Mouse (Mus musculus): ENCODE measurements at regions not wholly inside any gene's neighbourhood (a gene's known extent, or its start where the extent isn't known, plus 50 kb on each side); places are given as distances from the start of the nearest gene placed in this dataset.

DNA sequence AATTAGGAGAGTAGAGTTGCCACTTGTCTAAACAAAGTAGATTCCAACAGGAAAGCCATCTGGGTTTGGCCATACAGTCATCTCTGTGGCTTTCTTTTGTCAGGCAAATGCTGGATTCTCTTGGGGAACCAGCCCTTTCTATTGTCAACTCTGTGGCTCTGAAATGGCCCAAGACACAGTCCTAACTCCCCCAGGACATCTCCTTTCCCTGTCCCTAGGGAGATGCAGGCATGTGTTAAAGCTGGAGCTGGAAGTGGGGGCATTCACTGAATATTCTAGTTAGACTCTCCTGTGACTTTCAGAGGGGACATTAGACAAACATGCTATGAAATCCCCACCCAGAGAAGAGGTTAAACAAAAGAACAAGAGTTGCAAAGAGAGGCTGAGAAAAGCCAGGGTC is 223.9 kb upstream of the Tbx18 start:
- ATAC-seq (replicated peaks; ENCODE audit: low FRiP score, poor library complexity, severe bottlenecking) = no peak

DNA sequence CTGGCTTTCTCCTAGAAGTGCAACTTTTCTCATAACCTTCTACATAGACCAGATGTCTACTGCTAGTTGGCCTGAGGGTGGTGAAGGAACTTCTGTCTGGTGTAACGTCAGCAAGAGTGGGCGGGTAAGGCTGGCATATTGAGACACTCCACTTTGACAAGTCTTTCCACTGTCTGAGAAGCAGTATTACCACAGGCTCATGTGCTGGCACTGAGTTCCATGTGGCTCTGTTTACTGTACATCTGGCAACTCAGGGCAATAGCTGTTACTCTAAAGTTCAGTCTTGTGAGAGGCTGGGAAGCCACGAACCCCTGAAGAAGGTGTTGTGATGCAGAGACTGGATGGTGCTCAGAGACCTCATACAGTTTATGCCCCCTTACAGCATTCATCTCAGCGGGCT is 230.7 kb upstream of the Tbx18 start:
- ATAC-seq (replicated peaks; ENCODE audit: low FRiP score, poor library complexity, severe bottlenecking) = no peak

DNA sequence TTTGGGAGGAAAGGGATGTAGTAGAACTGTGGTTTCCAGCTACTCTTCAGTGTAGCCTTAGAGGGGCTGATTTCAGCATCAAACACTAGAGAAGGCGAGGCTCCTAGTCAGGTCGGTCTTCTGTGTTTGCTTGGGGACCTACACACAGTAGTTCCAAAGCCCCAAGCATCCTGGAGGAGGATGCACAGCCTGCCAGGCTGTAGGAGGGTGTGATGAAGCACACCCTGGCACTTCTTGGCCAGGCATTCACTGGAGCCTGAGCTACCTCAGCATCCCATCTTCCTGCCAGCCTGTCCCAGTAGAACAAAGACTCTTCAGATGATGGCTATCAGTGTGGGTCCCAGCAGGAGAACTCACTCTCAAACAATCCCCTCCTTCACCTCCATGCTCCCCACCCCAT is 233.4 kb upstream of the Tbx18 start:
- ATAC-seq (replicated peaks; ENCODE audit: low FRiP score, poor library complexity, severe bottlenecking) = no peak

DNA sequence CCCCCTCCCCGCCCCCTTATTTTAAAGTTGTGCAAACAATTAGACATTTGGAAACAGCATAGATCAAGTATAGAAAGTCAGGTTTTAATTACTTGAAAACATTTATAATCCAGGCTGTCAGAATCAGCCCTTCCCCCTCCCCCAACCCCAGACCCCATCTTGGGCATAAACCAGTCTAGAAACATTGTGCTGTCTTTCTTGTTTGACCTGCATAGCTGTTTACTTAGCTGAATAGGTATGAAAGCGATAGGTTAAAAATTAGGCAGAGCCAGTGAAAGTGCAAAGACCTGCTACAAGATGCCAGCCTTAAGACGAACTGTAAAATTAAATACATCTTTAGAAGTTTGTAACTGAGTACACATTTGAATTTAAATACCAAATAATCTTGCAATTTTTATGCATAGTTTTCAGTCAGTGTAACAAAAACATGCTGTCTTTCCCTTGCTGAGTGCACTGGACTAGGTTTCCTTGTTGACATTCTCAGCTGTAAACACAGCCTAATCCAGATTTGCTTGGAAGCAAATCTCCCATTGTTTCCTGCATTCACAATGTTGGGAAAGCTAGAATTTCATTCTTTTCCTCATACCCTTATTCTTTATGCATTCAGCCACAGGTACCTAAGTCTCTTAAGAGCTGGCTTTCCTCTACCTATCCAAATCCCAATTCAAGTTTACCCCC is 234.2 kb upstream of the Tbx18 start:
- ATAC-seq (replicated peaks; ENCODE audit: low FRiP score, poor library complexity, severe bottlenecking) = no peak

DNA sequence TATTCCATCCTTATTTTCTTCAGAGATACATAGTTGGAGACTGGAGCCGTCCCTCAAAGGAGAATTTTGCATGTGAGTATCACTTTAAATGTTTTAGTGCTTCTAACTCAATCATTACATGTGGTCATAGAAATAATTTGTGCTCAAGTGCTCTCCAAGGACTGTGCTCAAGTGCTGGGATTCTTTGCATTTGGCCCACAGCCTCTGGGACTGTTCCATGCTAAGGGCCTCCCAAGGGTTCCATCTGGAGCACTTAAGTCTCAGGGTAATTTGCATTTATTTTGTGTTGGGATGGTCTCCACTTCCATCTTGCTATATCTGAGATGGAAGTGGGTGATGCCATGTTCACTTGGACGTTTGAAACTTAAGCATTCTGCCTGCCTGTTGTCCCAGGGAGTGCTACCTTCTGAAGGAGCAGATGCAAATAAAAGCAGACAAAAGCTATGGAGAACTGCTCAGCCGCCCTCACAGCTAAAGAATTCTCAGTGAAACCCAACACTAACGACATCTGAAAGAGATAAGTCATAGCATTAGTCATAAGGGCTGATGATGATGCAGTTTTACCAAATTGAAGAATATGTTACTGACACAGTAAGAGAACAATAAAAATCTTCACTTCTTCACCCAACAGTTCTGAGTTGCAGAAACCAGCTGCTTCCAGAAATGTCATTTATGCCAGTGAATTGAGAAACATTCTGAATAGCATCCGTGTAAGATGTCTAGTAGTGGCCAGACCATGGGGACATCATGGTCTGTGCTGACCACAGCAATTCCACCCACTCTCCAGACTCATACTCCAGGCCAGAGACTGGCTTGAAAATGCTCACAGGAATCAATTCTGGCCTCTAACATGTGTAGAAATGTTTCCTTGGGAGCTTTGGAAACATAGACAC is 237.4 kb upstream of the Tbx18 start:
- no peak for ATAC-seq (replicated peaks; ENCODE audit: low FRiP score, poor library complexity, severe bottlenecking)

DNA sequence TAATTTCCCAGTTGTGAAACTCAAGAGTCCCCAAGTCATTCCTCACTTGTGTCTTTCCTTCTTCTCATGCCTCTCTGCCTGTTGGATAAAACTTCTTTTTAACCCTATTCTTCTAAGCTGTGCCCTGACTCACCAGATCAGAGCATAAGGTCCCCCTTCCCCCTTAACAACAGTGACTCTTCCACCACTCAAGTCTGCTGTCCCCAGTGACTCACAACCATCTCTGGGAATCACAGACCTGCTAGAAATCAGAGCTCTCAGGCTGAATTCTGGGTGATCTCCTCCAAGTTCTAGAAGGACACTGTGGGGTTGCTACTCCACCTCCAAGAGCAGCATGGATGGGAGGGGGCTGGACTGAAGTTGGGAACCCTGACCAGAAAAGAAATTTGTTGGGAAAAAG is 239.5 kb upstream of the Tbx18 start:
- ATAC-seq (replicated peaks; ENCODE audit: low FRiP score, poor library complexity, severe bottlenecking) = no peak

DNA sequence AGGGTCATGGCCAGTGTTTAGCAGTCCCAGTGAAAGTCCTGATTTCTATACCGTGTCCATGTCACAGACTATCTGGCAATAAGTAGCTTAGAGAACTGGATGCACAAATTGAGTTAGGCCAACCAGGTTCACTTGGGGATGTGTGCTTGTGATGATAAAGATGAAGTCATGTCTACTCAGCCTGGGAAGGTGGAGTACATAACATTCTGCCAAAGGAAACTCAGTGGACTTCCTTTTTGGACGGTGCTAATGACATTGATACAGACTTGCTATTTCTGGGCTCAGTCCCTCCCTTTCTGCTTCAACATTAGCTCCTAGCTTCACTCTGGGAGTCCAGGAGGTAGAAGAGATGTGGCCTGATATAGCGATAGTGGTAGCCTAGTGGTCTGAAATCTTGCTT is 240.7 kb upstream of the Tbx18 start:
- no peak for ATAC-seq (replicated peaks; ENCODE audit: low FRiP score, poor library complexity, severe bottlenecking)

DNA sequence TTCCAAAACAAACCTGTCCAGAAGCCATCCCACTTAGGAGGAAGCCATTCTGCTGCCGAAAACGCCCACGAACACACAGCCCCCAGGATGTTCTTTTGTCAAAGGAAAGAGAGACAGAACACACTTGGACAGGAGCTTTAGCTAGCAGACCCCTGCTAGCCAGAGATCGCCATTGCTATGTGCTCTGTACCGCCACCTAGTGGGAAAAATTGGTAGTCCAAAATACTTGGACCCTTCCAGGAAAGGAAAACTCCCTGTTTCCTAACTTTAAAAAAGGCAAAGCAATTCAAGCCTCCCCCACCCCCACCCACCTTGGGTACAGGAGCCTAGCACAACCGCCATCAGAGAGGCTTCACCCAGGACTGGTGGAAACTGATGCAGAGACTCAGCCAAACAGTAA is 242.5 kb upstream of the Tbx18 start:
- ATAC-seq (replicated peaks; ENCODE audit: low FRiP score, poor library complexity, severe bottlenecking) = no peak

DNA sequence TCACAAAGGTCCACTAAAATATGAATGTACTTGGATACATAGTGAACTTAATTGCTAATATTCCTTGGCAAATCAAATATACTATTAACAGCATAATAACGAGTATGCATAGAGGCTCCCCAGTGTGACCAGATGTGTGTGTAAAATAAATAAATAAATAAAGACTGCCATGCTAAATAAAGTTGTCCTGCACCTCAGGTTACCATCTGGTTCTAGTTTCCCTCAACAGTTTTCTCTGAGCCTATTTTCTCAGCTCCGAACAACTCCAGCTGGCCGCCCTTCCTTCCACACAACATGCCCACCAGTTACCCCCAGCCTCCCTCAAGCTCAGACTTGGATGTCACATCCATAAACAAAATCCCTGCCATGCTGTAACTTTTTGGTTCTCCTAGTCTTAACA is 253.8 kb upstream of the Tbx18 start:
- no peak for ATAC-seq (replicated peaks; ENCODE audit: low FRiP score, poor library complexity, severe bottlenecking)

DNA sequence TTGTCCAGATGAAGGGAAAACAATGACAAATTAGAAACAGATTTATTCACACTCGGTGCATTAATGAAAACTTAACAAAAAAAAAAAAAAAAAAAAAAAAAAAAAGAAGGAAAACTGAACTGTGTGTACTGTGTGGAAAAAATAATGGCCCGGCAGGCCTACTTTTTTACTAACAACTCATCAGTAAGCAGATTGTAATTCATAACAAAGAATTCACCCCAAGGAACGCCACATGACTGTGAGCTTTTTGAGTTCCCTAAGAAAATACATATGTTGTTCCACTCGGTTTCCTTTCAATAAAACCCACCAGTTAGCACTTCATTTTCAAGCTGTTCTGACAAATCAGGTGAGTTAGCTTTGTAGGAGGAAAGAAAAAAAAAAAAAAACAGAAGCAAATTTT is 254.4 kb upstream of the Tbx18 start:
- ATAC-seq (replicated peaks; ENCODE audit: low FRiP score, poor library complexity, severe bottlenecking) = no peak

DNA sequence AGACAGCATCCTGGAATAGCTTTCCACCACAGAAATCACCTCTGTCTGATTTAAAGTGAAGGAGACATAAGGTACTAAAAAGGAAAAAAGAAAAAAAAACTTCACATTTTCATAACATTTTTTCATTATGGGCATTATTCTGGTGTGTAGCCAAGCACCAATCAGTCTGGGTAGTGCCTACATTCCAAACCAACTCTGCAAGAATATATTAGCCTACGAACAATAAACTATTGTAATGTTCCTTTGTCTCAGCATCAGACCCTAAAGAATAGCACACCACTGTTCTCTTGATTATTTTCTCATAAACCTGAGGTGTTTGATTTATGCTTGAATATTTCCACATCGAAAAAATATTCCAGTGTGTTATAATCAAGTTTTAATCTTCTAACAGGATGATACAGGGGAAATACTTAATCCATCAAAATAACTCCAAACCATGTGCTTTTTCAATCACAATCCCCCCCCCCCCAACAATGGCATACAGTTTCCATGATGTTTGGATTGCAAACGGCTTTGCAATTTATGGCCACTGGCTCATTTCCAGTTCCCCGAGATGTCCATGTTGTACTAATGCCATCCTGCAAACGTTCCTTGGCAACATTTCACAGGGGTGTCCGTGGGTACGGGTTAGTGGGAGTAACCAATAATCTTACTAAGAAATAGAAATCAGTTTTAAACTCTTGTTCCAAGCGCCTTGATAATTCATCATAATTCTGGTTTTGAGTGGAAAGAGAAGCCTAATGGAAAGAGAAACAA is 275.1 kb upstream of the Tbx18 start:
- no peak for ATAC-seq (replicated peaks; ENCODE audit: low FRiP score, poor library complexity, severe bottlenecking)

DNA sequence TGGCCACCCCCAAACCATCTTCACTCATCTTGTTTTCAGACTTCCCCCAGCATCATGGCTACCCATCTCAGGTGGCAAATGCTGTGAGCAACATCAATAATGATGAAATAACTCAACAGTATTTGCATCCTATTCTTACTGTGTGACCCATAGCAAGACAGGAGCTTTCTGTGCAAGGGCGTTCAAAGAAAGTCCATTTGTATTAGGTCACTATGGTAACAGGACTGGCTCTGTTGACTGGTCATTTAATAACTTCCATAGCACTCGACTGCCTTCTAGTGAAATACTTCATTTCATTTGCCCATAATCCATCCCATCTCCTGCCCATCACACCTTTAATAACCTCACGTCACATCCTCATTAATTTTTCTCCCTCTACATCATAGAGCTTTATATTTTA is 292.7 kb upstream of the Tbx18 start:
- no peak for ATAC-seq (replicated peaks; ENCODE audit: low FRiP score, poor library complexity, severe bottlenecking)

DNA sequence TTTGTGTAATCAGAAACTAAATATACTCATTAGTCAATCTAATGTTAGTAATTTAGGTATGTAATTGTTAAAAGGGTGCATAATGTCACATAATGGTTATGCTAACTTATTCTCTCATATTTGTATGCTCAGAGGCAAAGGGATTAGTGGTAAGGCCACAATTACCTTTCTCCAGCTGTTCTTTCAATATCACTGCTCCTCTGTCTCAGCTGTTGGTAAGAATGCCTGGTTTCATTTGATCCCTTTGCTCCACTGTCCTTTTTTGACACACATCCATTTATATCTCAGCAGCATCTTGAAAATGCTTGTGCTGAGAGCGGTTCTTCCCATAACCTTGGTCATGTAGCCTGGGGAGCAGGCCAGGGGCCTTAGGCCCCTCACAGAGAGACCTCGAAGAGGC is 294.9 kb upstream of the Tbx18 start:
- ATAC-seq (replicated peaks; ENCODE audit: low FRiP score, poor library complexity, severe bottlenecking) = no peak

DNA sequence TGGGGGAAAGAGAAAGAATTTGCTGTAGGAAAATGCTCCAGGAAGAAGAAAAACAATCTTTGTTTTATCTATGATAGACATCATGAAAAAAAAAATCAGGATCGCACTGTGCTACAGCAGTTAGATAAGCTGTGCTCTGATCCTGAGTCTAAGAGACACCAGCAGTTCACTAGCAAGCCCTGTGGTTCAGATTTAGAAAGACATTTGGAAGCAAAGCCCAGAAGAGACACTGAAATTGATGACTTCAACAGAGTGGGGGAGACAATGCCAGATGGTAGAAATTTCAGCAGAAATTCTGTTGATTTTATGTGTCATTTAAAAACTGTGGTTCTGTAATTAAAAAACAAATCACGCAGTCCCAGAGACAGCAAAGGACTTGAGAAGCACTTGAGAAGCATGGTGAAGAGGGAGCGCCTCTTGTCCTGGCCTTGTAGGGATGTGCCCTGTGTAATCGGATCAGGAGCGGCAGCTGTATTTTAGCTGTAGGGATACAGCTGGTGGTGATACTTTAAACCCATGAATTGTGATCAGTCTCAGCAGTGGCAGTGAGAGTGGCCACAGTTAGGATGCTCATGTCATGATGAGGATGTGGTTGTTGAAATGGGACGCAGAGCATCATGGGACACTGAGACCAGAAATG is 296.4 kb upstream of the Nt5e start:
- ATAC-seq (replicated peaks; ENCODE audit: low FRiP score, poor library complexity, severe bottlenecking) = no peak

DNA sequence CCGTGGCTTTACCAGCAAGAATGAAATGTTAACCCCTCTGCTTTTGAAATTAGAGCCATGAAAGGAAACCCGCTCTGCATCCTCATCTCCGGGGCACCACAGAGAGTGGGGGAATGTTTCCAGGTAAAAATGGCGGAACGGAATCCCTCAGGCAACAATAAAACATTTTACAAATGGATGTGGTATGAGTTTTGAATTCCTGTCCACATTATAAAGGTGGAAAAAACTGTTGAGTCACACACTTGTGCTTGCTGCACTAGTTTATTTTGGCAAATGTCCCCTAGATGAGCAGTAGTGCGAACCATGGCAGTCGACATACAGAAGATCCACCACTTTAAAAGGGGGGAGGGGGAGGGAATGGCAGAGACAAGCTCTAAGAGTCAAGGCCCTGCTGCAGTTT is 289.4 kb upstream of the Nt5e start:
- no peak for ATAC-seq (replicated peaks; ENCODE audit: low FRiP score, poor library complexity, severe bottlenecking)

DNA sequence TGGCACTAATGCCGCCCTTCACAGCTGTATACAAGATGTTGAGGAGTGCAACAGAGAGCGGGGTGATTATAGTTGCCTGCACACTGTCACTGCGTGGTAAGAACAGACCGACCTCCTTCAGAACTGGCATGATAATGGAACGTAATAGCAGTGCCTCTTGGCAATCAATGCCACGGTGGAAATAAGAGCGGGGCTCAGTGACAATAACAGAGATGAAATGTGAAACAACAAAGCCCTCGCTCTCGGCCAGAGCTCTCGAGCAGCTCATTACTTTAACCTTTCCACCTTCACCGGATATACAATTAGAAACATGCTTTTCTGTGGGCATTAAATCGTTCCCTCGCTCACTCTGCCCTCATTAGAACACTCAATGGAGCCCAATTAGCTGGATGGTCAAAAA is 277.7 kb upstream of the Nt5e start:
- ATAC-seq (replicated peaks; ENCODE audit: low FRiP score, poor library complexity, severe bottlenecking) = no peak

DNA sequence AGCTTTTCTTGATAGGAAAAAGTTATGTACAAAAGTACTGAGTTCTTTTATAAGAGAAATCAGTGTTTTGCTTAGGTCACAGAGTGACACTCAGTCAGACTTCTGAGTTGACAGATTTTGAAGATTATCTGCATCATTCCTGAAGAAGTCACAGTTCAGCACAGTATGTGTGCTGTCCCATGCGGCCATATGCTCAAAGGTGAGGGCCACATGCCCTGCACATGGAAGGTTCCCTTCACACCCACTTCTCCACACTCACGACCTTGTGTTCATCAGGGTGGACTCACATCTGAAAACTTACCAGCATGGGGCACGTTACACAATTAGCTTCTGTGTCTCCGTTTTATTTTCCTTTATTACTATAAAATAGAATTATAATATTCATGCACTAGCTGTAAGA is 277.2 kb upstream of the Nt5e start:
- ATAC-seq (replicated peaks; ENCODE audit: low FRiP score, poor library complexity, severe bottlenecking) = no peak

DNA sequence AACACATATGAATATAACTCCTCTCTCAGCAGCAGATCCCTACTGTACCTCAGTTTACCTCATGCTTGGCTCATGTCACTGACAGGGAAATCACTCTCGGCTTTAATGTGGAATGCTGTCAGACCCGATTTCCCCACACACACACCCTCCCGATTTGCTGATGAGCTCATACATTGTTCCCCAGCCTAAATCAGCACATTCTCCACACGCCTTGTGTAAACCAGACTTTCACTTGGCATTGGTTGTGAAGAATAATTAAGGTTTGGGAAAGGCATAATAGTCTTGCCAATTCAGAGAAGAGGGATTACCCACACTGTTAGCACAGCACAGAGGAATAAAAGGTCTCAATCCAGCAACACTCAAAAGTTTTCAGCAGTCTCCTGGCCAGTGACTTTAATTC is 268.4 kb upstream of the Nt5e start:
- no peak for ATAC-seq (replicated peaks; ENCODE audit: low FRiP score, poor library complexity, severe bottlenecking)

DNA sequence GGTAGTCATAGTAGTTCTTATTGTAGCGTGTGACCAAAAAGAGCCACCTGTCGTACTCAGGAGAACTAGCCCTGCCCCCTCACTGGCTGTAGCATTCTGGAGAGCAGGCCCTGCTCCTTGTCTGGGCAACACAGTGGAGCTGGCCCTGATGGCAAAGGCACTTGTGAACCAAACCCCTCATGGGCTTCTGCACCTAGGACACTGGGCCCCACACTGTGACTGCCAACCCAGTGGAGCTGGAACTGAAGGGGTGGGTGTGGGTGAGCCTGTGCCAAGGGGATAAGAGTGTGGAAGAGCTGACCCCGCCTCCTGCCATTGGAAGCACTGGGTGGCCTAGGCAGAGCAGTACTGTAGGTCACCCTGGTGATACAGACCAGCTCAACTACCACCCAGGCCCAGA is 268.0 kb upstream of the Nt5e start:
- ATAC-seq (replicated peaks; ENCODE audit: low FRiP score, poor library complexity, severe bottlenecking) = no peak

DNA sequence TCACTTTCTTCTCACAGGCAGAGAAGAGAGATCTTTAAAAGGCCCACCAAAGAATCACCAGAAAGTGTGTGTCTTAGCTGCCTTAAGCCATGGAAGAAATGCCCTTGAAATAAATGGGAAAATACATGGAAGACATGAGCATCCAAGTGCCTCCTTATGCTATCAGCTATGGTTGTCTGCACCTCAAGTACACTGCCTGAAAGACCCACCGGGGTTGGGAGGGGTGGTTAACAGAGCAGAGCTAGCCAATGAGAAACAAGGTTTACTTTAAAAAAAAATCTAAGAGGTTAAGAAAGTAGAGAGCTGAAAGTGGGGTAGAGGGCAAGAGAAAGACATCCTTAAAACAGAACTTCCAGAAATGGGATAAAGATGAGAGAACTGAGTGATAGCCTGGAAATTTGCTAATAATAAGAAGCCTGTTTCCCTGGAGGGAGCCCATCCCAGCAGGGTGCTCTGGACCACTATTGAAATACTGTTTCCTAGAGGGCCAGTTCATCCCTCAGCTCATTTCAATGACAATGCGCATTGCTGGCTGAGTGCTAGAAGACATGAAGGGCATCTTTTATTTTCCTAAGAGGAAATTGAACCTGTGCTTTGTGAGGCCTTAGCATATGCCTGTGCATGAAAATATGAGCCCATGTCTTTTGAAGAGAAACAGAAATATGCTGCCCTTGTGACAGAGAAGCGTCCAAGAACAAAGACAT is 262.9 kb upstream of the Nt5e start:
- ATAC-seq (replicated peaks; ENCODE audit: low FRiP score, poor library complexity, severe bottlenecking) = no peak

All from erythroid progenitor cell, adult 5-6 weeks (primary cell).